12 mouse cellular contexts compared by ENCODE assay signal in the genomic region with DNA sequence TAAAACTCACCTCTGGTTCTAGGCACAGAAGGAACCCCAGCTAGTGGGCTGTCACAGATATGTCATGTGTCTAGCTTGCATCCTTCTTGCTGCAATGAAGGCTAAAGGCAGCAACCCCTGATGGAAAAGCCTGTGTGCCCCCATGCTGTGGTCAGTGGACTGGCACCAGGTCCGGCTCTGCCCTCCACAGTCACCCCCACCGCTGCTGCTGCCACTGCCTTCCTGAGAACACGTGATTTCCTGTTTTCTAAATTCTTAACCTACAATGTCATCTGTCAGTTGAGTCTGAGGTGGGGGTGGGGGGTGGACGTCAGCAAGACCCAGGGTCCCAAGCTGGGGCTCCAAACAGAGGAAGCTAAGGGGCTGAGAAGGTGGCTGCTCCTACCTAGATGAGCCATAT.
A peak's percentile ranks its signal among the peaks of the same experiment; 100 is the strongest.
DNase-seq lines count a peak whose midpoint lies in the region; TF ChIP-seq lines count a peak whose summit lies in the region.
"Had no signal": no experiment of that assay in that cellular context is flagged by ENCODE, and none has a peak within 500 bp of the region (broad histone marks: within the 10 kb centered on the region; RNA-seq: fewer than 3 reads in every experiment).

No protein-coding gene starts in this region.

- H3K27me3 ChIP-seq in limb, embryonic 10.5 days (ENCODE audit: low read depth, poor library complexity, severe bottlenecking), result peaks cover 56% of the 10 kb centered on the region
- H3K27me3 ChIP-seq in small intestine, adult 2 months (ENCODE audit: control insufficient read depth, insufficient read depth, low read length), result no peaks in the 10 kb centered on the region

- TF ChIP-seq CTCF in small intestine, adult 2 months (IDR thresholded peaks at IDR 0.05; ENCODE audit: extremely low read depth, insufficient read length, insufficient replicate concordance, low read depth, low read length), result no peak

- peaks cover 65% of the 10 kb centered on the region for H3K4me1 ChIP-seq in limb, embryonic 10.5 days
- H3K4me1 ChIP-seq in small intestine, adult 2 months (ENCODE audit: control insufficient read depth, insufficient read depth, insufficient read length, low read length), result peaks cover 24% of the 10 kb centered on the region

- peak; percentile 94 for DNase-seq in heart, adult 11 months
- DNase-seq in heart, postnatal 10 days, result no peak
- peak; percentile 40 to 44 for DNase-seq in B cell, adult 2 months
- DNase-seq in limb, embryonic 10.5 days (ENCODE audit: low spot score), result no peak
- no peak for DNase-seq in neural tube, embryonic 10.5 days (ENCODE audit: extremely low spot score, low spot score)
- no peak for DNase-seq in adrenal gland, adult 2 months
- no peak for DNase-seq in adrenal gland, adult (ENCODE audit: inconsistent age in 2 of 2, low spot score in 1 of 2)
- DNase-seq: cerebellum, adult 2 months; gastrocnemius, postnatal 14 days had no signal

- peak overlapping the region; percentile 4 for H3K27ac ChIP-seq in limb, embryonic 10.5 days
- H3K27ac ChIP-seq in small intestine, adult 2 months (ENCODE audit: insufficient read depth, low read depth, low read length), result peak overlapping the region; percentile 52
- H3K27ac ChIP-seq: layer of hippocampus, adult 2 months; limb, embryonic 12.5 days had no signal

- no peak overlapping the region for H3K4me3 ChIP-seq in limb, embryonic 10.5 days
- H3K4me3 ChIP-seq in small intestine, adult 2 months (ENCODE audit: low read depth, low read length), result no peak overlapping the region
- H3K4me3 ChIP-seq: layer of hippocampus, adult 2 months; limb, embryonic 12.5 days had no signal

- no peak for TF ChIP-seq POLR2A in small intestine, adult 2 months (IDR thresholded peaks at IDR 0.05; ENCODE audit: low read depth, low read length)

- intact Hi-C loops in heart, postnatal 10 days (cut with DNase I), result no loop called here

- H3K9me3 ChIP-seq in limb, embryonic 10.5 days (replicated peaks), result no peaks in the 10 kb centered on the region
- H3K9me3 ChIP-seq: limb, embryonic 12.5 days had no signal

- 70% methylated on average over 4 of the region's 4 CpGs for WGBS in limb, embryonic 10.5 days
- WGBS in small intestine, adult 2 months, result 54% methylated on average over 4 of the region's 4 CpGs

- no peaks in the 10 kb centered on the region for H3K36me3 ChIP-seq in limb, embryonic 10.5 days
- no peaks in the 10 kb centered on the region for H3K36me3 ChIP-seq in small intestine, adult 2 months (ENCODE audit: control insufficient read depth, insufficient read depth, low read length)
- H3K36me3 ChIP-seq: limb, embryonic 12.5 days had no signal

Comparison
In these comparisons a context has a peak if more than half of its experiments do, and no peak if none do; other contexts are left out.
1. DNase-seq: peak in heart, adult 11 months (single experiment) and B cell, adult 2 months (2 of 2); none in heart, postnatal 10 days (0 of 2), limb, embryonic 10.5 days (single experiment), neural tube, embryonic 10.5 days (single experiment), adrenal gland, adult 2 months (single experiment) and adrenal gland, adult (0 of 2).